Mouse (Mus musculus): ENCODE data around the gene Zbtb2.

DNA sequence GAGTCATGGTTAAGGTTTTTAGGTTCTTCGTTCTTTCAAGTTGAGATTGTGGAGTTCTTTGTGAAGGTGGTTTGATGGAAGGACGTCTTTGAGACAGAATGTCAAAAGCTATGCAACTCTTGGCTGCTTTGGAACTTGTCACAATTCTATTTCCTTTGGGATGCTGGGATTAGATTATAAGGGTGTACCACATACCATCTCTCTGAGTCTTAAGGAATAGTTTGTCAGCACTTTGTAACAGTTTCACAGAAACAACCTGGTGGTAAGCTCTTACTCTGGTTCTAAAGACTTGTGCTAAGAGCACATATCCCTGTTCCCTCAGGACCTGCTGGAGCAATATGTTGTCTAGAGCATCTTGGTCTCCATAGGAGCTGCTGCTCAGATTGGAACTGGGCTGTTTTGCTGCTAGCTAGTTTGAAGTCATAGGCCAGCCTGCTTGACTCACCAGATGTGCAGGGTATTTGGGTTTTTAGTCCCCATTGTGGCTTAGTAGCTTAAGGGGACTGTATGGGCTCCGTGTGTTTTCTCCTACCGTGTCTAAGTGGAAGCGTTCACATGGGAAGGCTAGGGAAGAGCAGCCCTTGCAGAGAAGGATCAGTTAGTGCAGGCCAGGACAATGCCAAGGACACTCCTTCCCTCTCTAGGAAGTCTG, 1.7 kb upstream of the Zbtb2 start:
- TF ChIP-seq CTCF (IDR thresholded peaks at IDR 0.05; ENCODE audit: low read depth, low read length), result no peak
- no peak for TF ChIP-seq POLR2AphosphoS5 (IDR thresholded peaks at IDR 0.05; ENCODE audit: insufficient replicate concordance, low read depth, low read length)
- TF ChIP-seq GATA1 (IDR thresholded peaks at IDR 0.05; ENCODE audit: borderline replicate concordance, low read length), result no peak
- TF ChIP-seq TAL1 (conservative IDR thresholded peaks at IDR 0.05; ENCODE audit: low read depth, low read length), result no peak

All from G1E (cell line).